Mouse (Mus musculus) midbrain, embryonic 16.5 days (tissue): Measurements from ENCODE around the gene Sypl. TPM values are rescaled to one million over a fixed set of nuclear protein-coding genes. Genes with fewer than 3 reads are reported as not detected.
A peak's percentile ranks its signal among the peaks of the same experiment; 100 is the strongest.

Experiments used
- ATAC-seq: fragments of 200-750 bp; cut with Nextera tagmentation; 2 replicates; pipeline ENCODE4 v1.8.0; 2017; ENCODE audit warnings: moderate TSS enrichment
- H3K27ac ChIP-seq: fragments of 300-500 bp; sonication (generic); 2 replicates; pipeline ENCODE4 v1.5.1; 2014; ENCODE audit warnings: mild to moderate bottlenecking, low read length, mixed read lengths
- H3K27me3 ChIP-seq: fragments of 300-500 bp; sonication (generic); 2 replicates; pipeline ENCODE4 v1.6.1; 2014; ENCODE audit warnings: low read depth, low read length, mixed read lengths; ENCODE audit not compliant: control insufficient read depth, insufficient read depth
- H3K36me3 ChIP-seq: fragments of 300-500 bp; sonication (generic); 2 replicates; pipeline ENCODE4 v1.6.1; 2014; ENCODE audit warnings: mild to moderate bottlenecking, low read length, moderate library complexity, mixed read lengths; ENCODE audit not compliant: control insufficient read depth, insufficient read depth
- H3K4me1 ChIP-seq: fragments of 300-500 bp; sonication (generic); 2 replicates; pipeline ENCODE4 v1.6.1; 2014; ENCODE audit warnings: mild to moderate bottlenecking, low read length, mixed read lengths; ENCODE audit not compliant: control insufficient read depth, insufficient read depth
- H3K4me2 ChIP-seq: fragments of 300-500 bp; sonication (generic); 2 replicates; pipeline ENCODE4 v1.6.1; 2014; ENCODE audit warnings: mild to moderate bottlenecking, low read length, mixed read lengths
- H3K4me3 ChIP-seq: fragments of 300-500 bp; sonication (generic); 2 replicates; pipeline ENCODE4 v1.5.1; 2014; ENCODE audit warnings: low read depth, mild to moderate bottlenecking, low read length, moderate library complexity, mixed read lengths
- H3K9ac ChIP-seq: fragments of 300-500 bp; sonication (generic); 2 replicates; pipeline ENCODE4 v1.6.1; 2014; ENCODE audit warnings: low read depth, low read length, mixed read lengths
- H3K9me3 ChIP-seq: fragments of 300-500 bp; sonication (generic); replicated peaks from 2 replicates; pipeline ENCODE4 v1.6.1; 2014; ENCODE audit warnings: mild to moderate bottlenecking, low read length, mixed read lengths; ENCODE audit not compliant: control insufficient read depth, poor library complexity, severe bottlenecking
- WGBS: fragments of 180-500 bp; shearing (Covaris S2); extraction: QIAGEN DNeasy Blood & Tissue Kit; methylation state at CpG from one replicate; pipeline ENCODE4 v1.1.7; 2014; 5-methylcytosine and 5-hydroxymethylcytosine counted together
- polyA plus RNA-seq: library from polyadenylated mRNA; unstranded; fragments of >200 nt; fragmentation: Nextera tagmentation; extraction: Ambion mirVana; gene quantifications from 2 replicates; pipeline ENCODE4 v1.2.1, GENCODE M21; 2015

Gene Sypl
- polyA plus RNA-seq, 1 experiment from 2014 or later: 37.5 TPM

GRCm38 (mm10) chr12:33018601-33019000 lies 64.9 kb downstream of the Sypl start:
- Histone ChIP-seq H3K27me3 (no peaks in the 10 kb centered on the region), H3K4me2 (no peak overlapping the region), H3K27ac (no peak overlapping the region), H3K4me3 (no peak overlapping the region), H3K9ac (no peak overlapping the region), H3K9me3 (no peaks in the 10 kb centered on the region), H3K4me1 (no peaks in the 10 kb centered on the region; the same call in 1 of the 2 replicates), H3K36me3 (no peaks in the 10 kb centered on the region)
- no peak for ATAC-seq
- 63% methylated on average over 4 of the region's 4 CpGs for whole genome bisulfite sequencing

DNA sequence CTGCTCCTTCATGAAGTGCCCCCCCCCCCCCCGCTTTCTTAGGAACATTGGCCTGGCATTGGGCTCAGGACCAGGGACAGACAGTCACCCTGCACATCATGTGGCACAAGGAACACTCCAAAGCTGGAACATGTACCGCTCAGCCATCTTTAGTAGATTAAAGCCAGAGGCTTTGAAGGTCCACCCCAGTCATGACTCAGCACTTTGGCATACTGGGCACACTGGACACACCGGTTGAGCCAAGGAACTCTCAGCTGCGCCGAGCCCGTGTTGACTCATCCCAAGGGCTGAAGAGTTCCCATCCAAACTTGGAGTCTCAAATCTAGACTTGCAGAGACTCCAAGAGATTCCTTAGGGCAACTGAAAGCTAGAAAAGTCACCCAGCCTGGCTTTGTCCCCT lies 66.3 kb downstream of the Sypl start:
- H3K4me3 ChIP-seq: no peak overlapping the region
- no peaks in the 10 kb centered on the region for H3K27me3 ChIP-seq
- WGBS: 83% methylated on average over 6 of the region's 6 CpGs
- no peak overlapping the region for H3K27ac ChIP-seq
- H3K4me2 ChIP-seq: no peak overlapping the region
- no peak overlapping the region for H3K9ac ChIP-seq
- no peaks in the 10 kb centered on the region for H3K4me1 ChIP-seq
- no peaks in the 10 kb centered on the region for H3K9me3 ChIP-seq
- no peak for ATAC-seq
- H3K36me3 ChIP-seq: no peaks in the 10 kb centered on the region

- no peak for ATAC-seq
- Histone ChIP-seq H3K4me1 (no peaks in the 10 kb centered on the region), H3K4me3 (no peak overlapping the region), H3K9me3 (no peaks in the 10 kb centered on the region), H3K9ac (no peak overlapping the region), H3K27me3 (no peaks in the 10 kb centered on the region), H3K27ac (no peak overlapping the region), H3K36me3 (no peaks in the 10 kb centered on the region), H3K4me2 (no peak overlapping the region)
- 89% methylated on average over 9 of the region's 9 CpGs for WGBS
Observed at GRCm38 (mm10) chr12:33021140-33021539, 67.4 kb downstream of the Sypl start.

DNA sequence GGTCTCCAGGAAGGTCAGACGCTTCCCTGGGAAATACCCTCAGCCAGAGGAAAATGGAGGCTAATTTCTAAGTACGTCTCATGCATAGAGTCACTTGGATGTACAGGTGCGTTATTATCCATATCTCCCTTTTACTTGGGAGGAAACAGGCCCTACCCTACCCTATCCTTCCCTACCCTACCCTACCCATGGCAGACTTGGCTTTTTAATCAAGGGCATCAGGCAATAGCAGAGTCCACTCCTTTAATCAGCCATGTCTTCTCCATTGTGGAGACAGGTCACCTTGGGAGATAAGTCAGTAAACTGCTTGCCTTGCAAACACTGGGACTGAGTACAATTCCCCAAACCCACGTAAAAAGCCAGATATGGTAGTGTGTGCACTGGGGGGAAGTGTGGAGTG lies 68.1 kb downstream of the Sypl start:
- no peak for ATAC-seq
- no peak overlapping the region for H3K9ac ChIP-seq
- no peaks in the 10 kb centered on the region for H3K4me1 ChIP-seq
- H3K9me3 ChIP-seq: no peaks in the 10 kb centered on the region
- no peaks in the 10 kb centered on the region for H3K27me3 ChIP-seq
- H3K36me3 ChIP-seq: no peaks in the 10 kb centered on the region
- H3K27ac ChIP-seq: no peak overlapping the region
- H3K4me3 ChIP-seq: no peak overlapping the region
- H3K4me2 ChIP-seq: no peak overlapping the region
- 97% methylated on average over 4 of the region's 4 CpGs for WGBS

GRCm38 (mm10) chr12:33024524-33024923 lies 70.8 kb downstream of the Sypl start:
- no peak overlapping the region for H3K27ac ChIP-seq
- no peaks in the 10 kb centered on the region; the same call in 1 of the 2 replicates for H3K27me3 ChIP-seq
- H3K4me1 ChIP-seq: peaks cover 6% of the 10 kb centered on the region
- no peak overlapping the region for H3K4me2 ChIP-seq
- H3K36me3 ChIP-seq: no peaks in the 10 kb centered on the region
- no peak for ATAC-seq
- H3K9me3 ChIP-seq: no peaks in the 10 kb centered on the region
- no peak overlapping the region for H3K4me3 ChIP-seq
- WGBS: 87% methylated on average over 6 of the region's 6 CpGs
- no peak overlapping the region for H3K9ac ChIP-seq

DNA sequence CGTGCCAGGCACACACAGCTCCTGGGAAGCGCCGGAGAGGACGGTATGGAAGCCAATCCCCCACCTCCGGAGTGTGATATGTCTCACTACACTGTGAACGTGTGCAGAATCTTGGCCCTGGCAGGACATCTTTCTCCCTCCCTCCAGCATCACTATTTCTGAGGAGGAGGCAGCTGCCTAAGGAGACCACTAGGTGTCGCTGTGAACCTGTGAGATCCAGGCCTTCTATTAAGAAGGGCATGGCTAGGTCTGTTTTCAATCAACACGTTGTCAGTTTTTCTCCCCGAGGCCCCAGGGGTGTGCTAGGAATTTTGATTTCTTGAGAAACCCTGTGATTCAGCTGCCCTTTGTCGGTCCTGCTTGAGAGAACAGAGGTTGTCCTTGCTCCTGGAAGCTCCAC lies 73.4 kb downstream of the Sypl start:
- WGBS: 3% methylated on average over 10 of the region's 10 CpGs
- no peak overlapping the region for H3K27ac ChIP-seq
- peaks cover 4% of the 10 kb centered on the region; the same call in 1 of the 2 replicates for H3K27me3 ChIP-seq
- H3K36me3 ChIP-seq: no peaks in the 10 kb centered on the region
- peak overlapping the region; percentile 39; the same call in 1 of the 2 replicates for H3K9ac ChIP-seq
- peak; percentile 82 for ATAC-seq
- no peak overlapping the region for H3K4me3 ChIP-seq
- peaks cover 6% of the 10 kb centered on the region for H3K4me1 ChIP-seq
- H3K9me3 ChIP-seq: no peaks in the 10 kb centered on the region
- H3K4me2 ChIP-seq: peak overlapping the region; percentile 13; the same call in 1 of the 2 replicates

DNA sequence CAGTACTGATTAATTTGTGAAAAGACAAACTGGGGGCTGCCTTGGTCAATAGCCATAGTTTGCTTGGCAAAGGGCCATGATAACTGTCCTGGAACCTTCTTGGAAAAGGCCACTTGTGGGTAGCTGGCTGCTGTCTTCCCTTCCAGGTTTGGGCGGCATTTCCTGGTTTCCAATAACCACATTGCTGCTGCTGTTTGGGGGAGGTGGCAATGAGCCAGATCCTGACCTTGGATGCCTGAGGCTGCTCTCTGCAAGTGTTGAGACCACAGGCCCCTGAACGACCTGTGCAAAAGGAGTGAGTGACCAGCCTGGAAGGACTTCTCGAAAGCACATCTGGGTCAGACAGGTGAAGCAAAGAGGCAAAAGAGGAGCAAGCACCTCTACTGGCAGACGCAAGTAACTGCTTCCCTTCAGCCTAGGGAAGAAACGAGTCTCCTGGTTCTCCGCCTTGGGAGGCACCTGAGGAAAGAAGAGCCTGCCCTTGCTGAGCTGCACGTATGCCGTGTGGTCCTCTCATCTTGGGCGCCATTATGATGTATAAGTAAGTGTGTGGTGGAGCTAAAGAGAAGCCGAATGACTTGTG lies 74.5 kb downstream of the Sypl start:
- Histone ChIP-seq H3K4me1 (peaks cover 6% of the 10 kb centered on the region), H3K9me3 (no peaks in the 10 kb centered on the region), H3K9ac (no peak overlapping the region), H3K4me3 (no peak overlapping the region), H3K27me3 (peaks cover 4% of the 10 kb centered on the region), H3K27ac (no peak overlapping the region), H3K4me2 (no peak overlapping the region), H3K36me3 (no peaks in the 10 kb centered on the region)
- WGBS: 59% methylated on average over 10 of the region's 10 CpGs
- ATAC-seq: no peak

- no peak for ATAC-seq
- Histone ChIP-seq H3K9me3 (no peaks in the 10 kb centered on the region), H3K9ac (no peak overlapping the region), H3K4me1 (peaks cover 6% of the 10 kb centered on the region), H3K4me3 (no peak overlapping the region), H3K36me3 (no peaks in the 10 kb centered on the region), H3K4me2 (no peak overlapping the region), H3K27me3 (peaks cover 4% of the 10 kb centered on the region), H3K27ac (no peak overlapping the region)
- 46% methylated on average over 13 of the region's 13 CpGs for WGBS
Observed at GRCm38 (mm10) chr12:33028708-33029107, 75.0 kb downstream of the Sypl start.
